Mouse (Mus musculus): ENCODE data around the gene Shroom3. TPM values are rescaled to one million over a fixed set of nuclear protein-coding genes. Genes with fewer than 3 reads are reported as not detected.

Gene Shroom3
- total and polyA plus RNA-seq, 3 experiments = not detected

- H3K27ac ChIP-seq (ENCODE audit: control insufficient read depth, low read depth, low read length) = no peak overlapping the region
- no peaks in the 10 kb centered on the region for H3K36me3 ChIP-seq (ENCODE audit: control insufficient read depth in 1 of 2, insufficient read depth in 2 of 2, low read length in 2 of 2)
- H3K9ac ChIP-seq (ENCODE audit: control insufficient read depth, low read depth, low read length, poor library complexity, severe bottlenecking) = no peak overlapping the region
- H3K27me3 ChIP-seq (ENCODE audit: control insufficient read depth in 1 of 2, insufficient read depth in 2 of 2, low read length in 2 of 2) = no peaks in the 10 kb centered on the region
- H3K9me3 ChIP-seq (replicated peaks; ENCODE audit: insufficient read depth, low read length) = no peaks in the 10 kb centered on the region
- DNase-seq (ENCODE audit: low read depth, low spot score) = no peak
- no peak for TF ChIP-seq CTCF (IDR thresholded peaks at IDR 0.05 in 2 of 3, conservative IDR thresholded peaks at IDR 0.05 in 1 of 3; ENCODE audit: control insufficient read depth in 1 of 3, insufficient read depth in 1 of 3, low read depth in 2 of 3, low read length in 3 of 3, poor library complexity in 1 of 3, severe bottlenecking in 1 of 3)
- TF ChIP-seq POLR2A (IDR thresholded peaks at IDR 0.05; ENCODE audit: control insufficient read depth in 1 of 2, insufficient read depth in 1 of 2, low read depth in 1 of 2, low read length in 2 of 2, poor library complexity in 1 of 2) = no peak
- no peak for TF ChIP-seq JUND (IDR thresholded peaks at IDR 0.05; ENCODE audit: low read depth, low read length)
- TF ChIP-seq TBP (IDR thresholded peaks at IDR 0.05; ENCODE audit: low read depth, low read length) = no peak
- no peak for TF ChIP-seq USF1 (IDR thresholded peaks at IDR 0.05; ENCODE audit: low read depth, low read length)
- no peak for TF ChIP-seq GABPA (IDR thresholded peaks at IDR 0.05; ENCODE audit: low read depth, low read length)
- no peak for TF ChIP-seq SMC3 (IDR thresholded peaks at IDR 0.05; ENCODE audit: low read depth, low read length)
- no peak for TF ChIP-seq MXI1 (IDR thresholded peaks at IDR 0.05; ENCODE audit: low read depth, low read length)
- no peak overlapping the region for H3K4me3 ChIP-seq (ENCODE audit: control insufficient read depth in 1 of 2, insufficient read depth in 1 of 2, low read depth in 2 of 2, low read length in 2 of 2)
- H3K4me1 ChIP-seq (ENCODE audit: control insufficient read depth in 1 of 2, insufficient read depth in 2 of 2, low read length in 2 of 2) = no peaks in the 10 kb centered on the region
- H3K79me2 ChIP-seq (ENCODE audit: control insufficient read depth, insufficient read depth, low read length, poor library complexity) = no peaks in the 10 kb centered on the region
Measured at GRCm38 (mm10) chr5:93005229-93005814, 322.1 kb downstream of the Shroom3 start.

DNA sequence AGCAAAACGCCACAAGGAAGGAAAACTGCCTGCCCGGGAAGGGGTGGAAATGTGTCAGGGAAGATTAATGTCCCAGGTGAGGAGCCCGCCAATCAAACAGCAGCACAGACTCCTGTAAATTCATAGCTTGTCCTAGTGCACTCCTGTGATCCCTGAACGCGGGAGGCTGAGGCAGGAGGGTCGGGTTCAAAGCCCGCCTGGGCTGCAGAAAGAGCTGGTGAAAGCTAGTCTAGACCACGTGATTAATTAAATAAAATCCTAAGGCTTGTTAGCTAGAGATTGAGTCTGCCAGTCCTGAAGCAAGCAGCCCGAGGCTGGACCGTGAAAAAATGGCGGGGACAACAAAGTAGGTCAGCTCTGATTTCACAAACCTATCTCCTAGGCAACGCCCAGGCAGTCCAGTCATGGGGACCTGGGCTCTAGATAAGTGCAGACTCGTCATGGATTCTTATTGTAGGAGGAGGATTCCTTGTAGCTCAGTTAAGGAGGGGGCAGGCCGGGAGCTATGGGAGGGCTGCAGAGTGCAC lies 322.6 kb downstream of the Shroom3 start:
- Histone ChIP-seq H3K79me2 (ENCODE audit: control insufficient read depth, insufficient read depth, low read length, poor library complexity) (no peaks in the 10 kb centered on the region), H3K36me3 (ENCODE audit: control insufficient read depth in 1 of 2, insufficient read depth in 2 of 2, low read length in 2 of 2) (no peaks in the 10 kb centered on the region), H3K27ac (ENCODE audit: control insufficient read depth, low read depth, low read length) (no peak overlapping the region), H3K4me1 (ENCODE audit: control insufficient read depth in 1 of 2, insufficient read depth in 2 of 2, low read length in 2 of 2) (no peaks in the 10 kb centered on the region), H3K4me3 (ENCODE audit: control insufficient read depth in 1 of 2, insufficient read depth in 1 of 2, low read depth in 2 of 2, low read length in 2 of 2) (no peak overlapping the region), H3K27me3 (ENCODE audit: control insufficient read depth in 1 of 2, insufficient read depth in 2 of 2, low read length in 2 of 2) (no peaks in the 10 kb centered on the region), H3K9ac (ENCODE audit: control insufficient read depth, low read depth, low read length, poor library complexity, severe bottlenecking) (no peak overlapping the region), H3K9me3 (replicated peaks; ENCODE audit: insufficient read depth, low read length) (no peaks in the 10 kb centered on the region)
- TF ChIP-seq NELFE (IDR thresholded peaks at IDR 0.05; ENCODE audit: low read depth, low read length) = no peak
- TF ChIP-seq ZKSCAN1 (IDR thresholded peaks at IDR 0.05; ENCODE audit: low read depth, low read length) = no peak
- no peak for TF ChIP-seq USF2 (IDR thresholded peaks at IDR 0.05; ENCODE audit: borderline replicate concordance in 1 of 2, insufficient read depth in 1 of 2, low read depth in 1 of 2, low read length in 2 of 2)
- TF ChIP-seq CHD1 (IDR thresholded peaks at IDR 0.05; ENCODE audit: low read depth, low read length) = no peak
- no peak for TF ChIP-seq RCOR1 (IDR thresholded peaks at IDR 0.05; ENCODE audit: low read depth, low read length)
- TF ChIP-seq BHLHE40 (IDR thresholded peaks at IDR 0.05; ENCODE audit: borderline replicate concordance, low read depth, low read length) = no peak
- no peak for TF ChIP-seq POLR2AphosphoS5 (IDR thresholded peaks at IDR 0.05; ENCODE audit: borderline replicate concordance, low read depth, low read length)
- TF ChIP-seq MYC (IDR thresholded peaks at IDR 0.05; ENCODE audit: low read depth, low read length) = no peak
- no peak for TF ChIP-seq MAX (IDR thresholded peaks at IDR 0.05; ENCODE audit: low read length)
- no peak for TF ChIP-seq HCFC1 (IDR thresholded peaks at IDR 0.05; ENCODE audit: low read depth, low read length)
- no peak for TF ChIP-seq SMC3 (IDR thresholded peaks at IDR 0.05; ENCODE audit: low read depth, low read length)
- DNase-seq (ENCODE audit: low read depth, low spot score) = no peak
